Mouse (Mus musculus): Measurements from ENCODE around the gene Pus1. TPM values are rescaled to one million over a fixed set of nuclear protein-coding genes. Genes with fewer than 3 reads are reported as not detected.
A peak's percentile ranks its signal among the peaks of the same experiment; 100 is the strongest.

Gene Pus1
- 33.1 and 36.3 TPM in 2 replicates for polyA plus RNA-seq (2015; fragmentation: Nextera tagmentation; extraction: Ambion mirVana)

- H3K4me3 ChIP-seq, result peak within 1 kb of the TSS; percentile 74
- H3K9me3 ChIP-seq, result no peaks in the 10 kb centered on the region
- ATAC-seq (ENCODE audit: insufficient number of reproducible peaks, low FRiP score, low TSS enrichment, low read depth), result peak; percentile 81
- peak within 1 kb of the TSS; percentile 68 for H3K9ac ChIP-seq
- under 1% methylated on average over 57 of the region's 57 CpGs for WGBS
- peak within 1 kb of the TSS; percentile 79 for H3K4me2 ChIP-seq
- peaks cover 18% of the 10 kb centered on the region for H3K4me1 ChIP-seq
- no peaks in the 10 kb centered on the region for H3K27me3 ChIP-seq
- peak within 1 kb of the TSS; percentile 79 for H3K27ac ChIP-seq
- peaks cover 40% of the 10 kb centered on the region for H3K36me3 ChIP-seq
Measured at GRCm38 (mm10) chr5:110779998-110780760, at the start of gene Pus1. Gene Pus1, minus strand, starts transcription at chr5:110780659.

DNA sequence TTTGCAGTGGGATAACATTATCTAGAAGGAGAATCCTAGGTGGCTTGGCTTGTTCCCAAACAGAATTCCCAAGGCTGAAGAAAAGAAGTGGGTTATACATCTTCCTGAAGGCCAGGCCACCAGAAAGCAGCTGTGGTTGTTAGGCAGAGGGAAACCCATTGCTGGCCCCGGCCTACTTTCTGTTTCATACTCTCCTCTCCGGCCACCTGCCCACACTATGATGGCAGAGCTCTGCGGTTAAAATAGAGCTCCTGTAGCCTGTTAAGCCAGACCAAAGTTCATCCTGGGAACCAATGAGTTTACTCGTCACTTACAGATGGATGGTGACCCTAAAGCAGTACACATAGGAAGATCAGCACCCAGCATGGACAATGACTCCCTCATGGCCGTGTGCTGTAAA, 47.1 kb upstream of the Pus1 start:
- H3K4me2 ChIP-seq, result no peak overlapping the region
- H3K9me3 ChIP-seq, result no peaks in the 10 kb centered on the region
- no peaks in the 10 kb centered on the region for H3K4me1 ChIP-seq
- H3K27me3 ChIP-seq, result no peaks in the 10 kb centered on the region
- H3K9ac ChIP-seq, result no peak overlapping the region
- 87% methylated on average over 5 of the region's 5 CpGs for WGBS
- ATAC-seq (ENCODE audit: insufficient number of reproducible peaks, low FRiP score, low TSS enrichment, low read depth), result no peak
- no peak overlapping the region for H3K4me3 ChIP-seq
- no peak overlapping the region for H3K27ac ChIP-seq
- H3K36me3 ChIP-seq, result 0 out of 2 replicates have a peak, but pooled peaks cover 12% of the 10 kb centered on the region

DNA sequence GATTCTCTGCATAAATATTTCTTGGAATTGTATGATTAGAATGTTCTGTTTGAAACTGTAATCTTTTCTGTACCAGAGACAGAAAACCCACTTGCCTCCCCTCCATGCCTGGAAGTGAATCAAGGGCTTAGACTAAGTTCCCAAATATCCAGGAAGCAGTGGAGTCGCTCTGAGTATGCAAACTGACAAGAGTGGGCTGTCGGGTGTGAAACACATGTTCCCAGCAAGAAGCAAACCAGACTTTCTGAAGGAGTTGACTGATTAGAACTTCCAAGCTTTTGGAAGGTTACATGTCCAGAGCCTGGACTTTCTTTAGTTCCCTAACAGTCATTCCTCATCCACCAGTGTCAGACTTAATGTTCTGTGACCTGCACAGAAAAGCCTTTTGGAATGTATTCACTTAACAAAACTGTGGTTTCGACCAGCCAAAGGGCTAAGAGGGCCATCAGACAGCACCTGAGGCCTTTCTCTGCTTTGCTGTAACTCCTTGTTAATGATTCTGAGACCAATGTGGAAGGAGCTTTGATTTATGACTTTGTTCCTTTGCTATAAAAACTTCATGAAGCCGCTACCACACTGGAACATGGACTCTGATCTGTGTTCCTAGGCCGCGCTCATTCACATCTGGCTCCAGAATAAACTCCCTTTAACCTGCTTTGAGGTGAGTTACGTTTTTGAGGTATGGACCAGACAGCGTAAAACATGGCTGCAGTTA, 46.5 kb upstream of the Pus1 start:
- Histone ChIP-seq H3K4me1 (no peaks in the 10 kb centered on the region), H3K27me3 (no peaks in the 10 kb centered on the region), H3K4me3 (no peak overlapping the region), H3K27ac (peak overlapping the region; percentile 33; the same call in 1 of the 2 replicates), H3K9me3 (no peaks in the 10 kb centered on the region), H3K36me3 (0 out of 2 replicates have a peak, but pooled peaks cover 9% of the 10 kb centered on the region), H3K9ac (no peak overlapping the region), H3K4me2 (no peak overlapping the region)
- no peak for ATAC-seq (ENCODE audit: insufficient number of reproducible peaks, low FRiP score, low TSS enrichment, low read depth)
- 46% methylated on average over 8 of the region's 8 CpGs for WGBS

GRCm38 (mm10) chr5:110824421-110824820, 44.0 kb upstream of the Pus1 start:
- Histone ChIP-seq H3K36me3 (0 out of 2 replicates have a peak, but pooled peaks cover 3% of the 10 kb centered on the region), H3K4me3 (no peak overlapping the region), H3K27me3 (no peaks in the 10 kb centered on the region), H3K27ac (no peak overlapping the region), H3K4me2 (no peak overlapping the region), H3K9me3 (no peaks in the 10 kb centered on the region), H3K9ac (no peak overlapping the region), H3K4me1 (no peaks in the 10 kb centered on the region)
- ATAC-seq (ENCODE audit: insufficient number of reproducible peaks, low FRiP score, low TSS enrichment, low read depth), result no peak
- WGBS, result 70% methylated on average over 4 of the region's 4 CpGs

- peak; percentile 95 for ATAC-seq (ENCODE audit: insufficient number of reproducible peaks, low FRiP score, low TSS enrichment, low read depth)
- H3K27ac ChIP-seq, result peak within 1 kb of the TSS; percentile 90
- H3K9me3 ChIP-seq, result no peaks in the 10 kb centered on the region
- peak within 1 kb of the TSS; percentile 98 for H3K9ac ChIP-seq
- peaks cover 12% of the 10 kb centered on the region for H3K36me3 ChIP-seq
- peak within 1 kb of the TSS; percentile 82 for H3K4me2 ChIP-seq
- WGBS, result under 1% methylated on average over 80 of the region's 80 CpGs
- H3K27me3 ChIP-seq, result no peaks in the 10 kb centered on the region
- H3K4me1 ChIP-seq, result peaks cover 38% of the 10 kb centered on the region
- H3K4me3 ChIP-seq, result peak within 1 kb of the TSS; percentile 80
Measured at GRCm38 (mm10) chr5:110809667-110810325, 29.3 kb upstream of the Pus1 start, which contains the start of gene Ulk1. Gene Ulk1, minus strand, starts transcription at chr5:110810097.

DNA sequence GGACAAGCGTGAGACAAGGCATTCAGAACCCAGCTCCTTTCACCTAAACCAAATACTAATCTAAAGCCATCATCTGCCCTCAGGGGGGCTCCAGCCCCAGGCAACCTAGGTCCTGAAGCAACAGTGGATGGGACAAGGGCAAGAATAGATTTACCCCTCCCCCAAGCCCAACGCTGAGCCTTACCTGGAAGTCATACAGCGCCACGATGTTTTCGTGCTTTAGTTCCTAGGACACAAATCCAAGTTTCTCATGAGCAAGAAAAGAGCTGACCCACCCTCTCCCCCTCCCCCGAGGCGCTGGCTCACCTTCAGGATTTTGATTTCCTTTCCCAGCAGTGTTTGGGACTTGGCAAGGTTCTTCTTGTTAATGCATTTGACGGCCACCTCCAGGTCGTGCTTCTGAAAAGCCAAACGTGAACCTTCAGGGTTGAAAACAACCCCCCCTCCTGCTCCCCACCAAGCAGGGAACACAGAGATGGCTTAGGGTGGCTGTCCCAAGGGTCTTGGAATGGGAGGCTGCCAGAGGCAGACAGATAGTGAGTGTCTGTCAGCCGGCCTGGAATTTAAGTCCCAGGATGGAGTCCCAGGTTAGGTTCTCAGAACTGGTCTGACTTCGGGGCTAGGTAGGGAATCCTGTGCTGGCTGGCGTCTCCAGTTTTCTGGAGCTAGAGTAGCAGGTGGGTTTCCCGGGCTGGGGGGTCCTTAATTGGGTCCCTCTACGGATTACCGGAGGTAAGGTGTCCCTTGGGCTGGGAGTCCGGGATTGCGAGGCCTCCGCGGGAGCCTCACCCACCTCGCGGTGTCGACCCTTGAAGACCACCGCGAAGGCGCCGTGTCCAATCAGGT, 28.6 kb upstream of the Pus1 start:
- no peaks in the 10 kb centered on the region for H3K9me3 ChIP-seq
- WGBS, result 1% methylated on average over 27 of the region's 27 CpGs
- no peak for ATAC-seq (ENCODE audit: insufficient number of reproducible peaks, low FRiP score, low TSS enrichment, low read depth)
- H3K27ac ChIP-seq, result peak overlapping the region; percentile 90
- H3K27me3 ChIP-seq, result no peaks in the 10 kb centered on the region
- peak overlapping the region; percentile 98 for H3K9ac ChIP-seq
- H3K4me2 ChIP-seq, result peak overlapping the region; percentile 82
- H3K36me3 ChIP-seq, result peaks cover 15% of the 10 kb centered on the region
- H3K4me1 ChIP-seq, result peaks cover 44% of the 10 kb centered on the region
- H3K4me3 ChIP-seq, result peak overlapping the region; percentile 80

DNA sequence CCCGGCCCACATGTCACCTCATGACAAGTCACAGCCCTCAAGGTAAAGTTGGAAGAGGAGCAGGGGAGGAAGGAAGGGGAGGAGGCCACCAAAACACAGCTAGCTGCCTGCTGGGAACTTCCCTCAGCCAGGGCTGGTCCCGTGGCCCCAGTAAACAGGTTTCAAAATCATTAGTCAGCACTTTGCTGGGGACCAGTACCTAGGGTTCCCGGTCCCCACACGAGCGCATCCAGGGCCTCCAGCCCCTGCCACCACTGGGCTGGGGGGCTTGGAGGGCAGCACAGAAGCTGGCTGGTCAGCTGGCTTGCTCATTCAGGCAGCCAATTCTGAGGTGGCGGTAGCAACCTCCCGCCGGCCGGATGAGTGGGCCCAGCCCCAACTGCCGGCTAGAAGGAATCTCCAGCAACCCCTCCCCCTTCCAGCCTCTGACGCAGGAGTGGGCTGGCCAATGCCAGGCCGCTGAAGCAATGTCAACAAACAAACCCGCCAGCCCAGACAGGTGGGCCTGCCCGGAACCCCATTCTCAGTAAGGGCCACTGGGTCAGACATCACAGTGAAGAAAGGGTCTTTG, 27.7 kb upstream of the Pus1 start:
- no peak for ATAC-seq (ENCODE audit: insufficient number of reproducible peaks, low FRiP score, low TSS enrichment, low read depth)
- Histone ChIP-seq H3K9ac (peak overlapping the region; percentile 98), H3K4me1 (peaks cover 46% of the 10 kb centered on the region), H3K9me3 (no peaks in the 10 kb centered on the region), H3K36me3 (peaks cover 16% of the 10 kb centered on the region), H3K4me3 (peak overlapping the region; percentile 80), H3K27ac (peak overlapping the region; percentile 90), H3K4me2 (peak overlapping the region; percentile 82), H3K27me3 (no peaks in the 10 kb centered on the region)
- WGBS, result 2% methylated on average over 14 of the region's 14 CpGs

- 85% methylated on average over 4 of the region's 4 CpGs for WGBS
- no peaks in the 10 kb centered on the region for H3K27me3 ChIP-seq
- peak overlapping the region; percentile 82 for H3K4me2 ChIP-seq
- peaks cover 46% of the 10 kb centered on the region for H3K4me1 ChIP-seq
- no peak overlapping the region; the same call in 1 of the 2 replicates for H3K27ac ChIP-seq
- ATAC-seq (ENCODE audit: insufficient number of reproducible peaks, low FRiP score, low TSS enrichment, low read depth), result no peak
- no peaks in the 10 kb centered on the region for H3K9me3 ChIP-seq
- H3K9ac ChIP-seq, result no peak overlapping the region
- peak overlapping the region; percentile 80 for H3K4me3 ChIP-seq
- peaks cover 23% of the 10 kb centered on the region for H3K36me3 ChIP-seq
Measured at GRCm38 (mm10) chr5:110807453-110807852, 27.0 kb upstream of the Pus1 start.

- H3K4me1 ChIP-seq, result peaks cover 53% of the 10 kb centered on the region
- peaks cover 30% of the 10 kb centered on the region for H3K36me3 ChIP-seq
- H3K9ac ChIP-seq, result no peak overlapping the region
- no peaks in the 10 kb centered on the region for H3K27me3 ChIP-seq
- no peak overlapping the region for H3K4me2 ChIP-seq
- 77% methylated on average over 1 of the region's 1 CpGs for WGBS
- H3K4me3 ChIP-seq, result no peak overlapping the region
- no peaks in the 10 kb centered on the region for H3K9me3 ChIP-seq
- ATAC-seq (ENCODE audit: insufficient number of reproducible peaks, low FRiP score, low TSS enrichment, low read depth), result no peak
- H3K27ac ChIP-seq, result no peak overlapping the region
Measured at GRCm38 (mm10) chr5:110806676-110807075, 26.2 kb upstream of the Pus1 start.

- peaks cover 34% of the 10 kb centered on the region for H3K36me3 ChIP-seq
Measured at GRCm38 (mm10) chr5:110806154-110806553, 25.7 kb upstream of the Pus1 start.

More at GRCm38 (mm10) chr5:110806154-110806553, 25.7 kb upstream of the Pus1 start:
- Histone ChIP-seq H3K9ac (no peak overlapping the region), H3K4me3 (no peak overlapping the region), H3K4me2 (no peak overlapping the region), H3K27me3 (no peaks in the 10 kb centered on the region), H3K9me3 (no peaks in the 10 kb centered on the region), H3K4me1 (peaks cover 57% of the 10 kb centered on the region), H3K27ac (no peak overlapping the region)
- 80% methylated on average over 4 of the region's 4 CpGs for WGBS
- ATAC-seq (ENCODE audit: insufficient number of reproducible peaks, low FRiP score, low TSS enrichment, low read depth), result no peak
